28 mouse cellular contexts compared by ENCODE assay signal in the genomic region with DNA sequence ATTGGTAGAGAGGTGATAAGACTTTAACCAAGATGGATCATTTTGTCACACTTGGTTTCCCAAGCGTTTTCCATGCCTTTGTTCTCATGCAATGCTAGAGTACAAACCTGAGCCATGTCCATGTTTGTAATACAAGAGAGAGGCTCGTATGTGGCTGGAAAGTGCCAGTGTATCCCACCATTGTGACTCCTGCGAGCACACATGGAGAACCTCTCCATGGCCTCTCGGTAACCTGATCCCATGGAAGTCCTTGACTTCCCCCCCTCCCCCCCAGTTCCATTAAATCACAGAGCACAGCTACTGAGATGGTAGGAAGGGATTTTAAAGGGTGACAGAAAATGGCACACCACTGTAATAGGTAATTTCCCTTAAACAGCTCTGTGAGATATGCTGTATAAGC.
DNase-seq lines count a peak whose midpoint lies in the region; ATAC-seq lines count a peak whose summit lies in the region.
"Had no signal": no experiment of that assay in that cellular context is flagged by ENCODE, and none has a peak within 500 bp of the region (broad histone marks: within the 10 kb centered on the region; RNA-seq: fewer than 3 reads in every experiment).

No protein-coding gene starts in this region.

- H3K27me3 ChIP-seq in kidney, embryonic 14.5 days (ENCODE audit: control insufficient read depth, insufficient read depth, low read length), result no peaks in the 10 kb centered on the region
- no peaks in the 10 kb centered on the region for H3K27me3 ChIP-seq in neural tube, embryonic 12.5 days (replicated peaks)
- H3K27me3 ChIP-seq: CH12.LX; forebrain, embryonic 13.5 days; hindbrain, embryonic 12.5 days; liver, embryonic 12.5 days; midbrain, embryonic 13.5 days; stomach, embryonic 15.5 days had no signal

- no peak overlapping the region for H3K4me2 ChIP-seq in kidney, embryonic 14.5 days (replicated peaks; ENCODE audit: low read depth, low read length)
- no peak overlapping the region for H3K4me2 ChIP-seq in neural tube, embryonic 12.5 days (replicated peaks)
- H3K4me2 ChIP-seq: forebrain, embryonic 13.5 days; heart, embryonic 11.5 days; hindbrain, embryonic 12.5 days; liver, embryonic 12.5 days; midbrain, embryonic 13.5 days; stomach, embryonic 15.5 days had no signal

- peak; percentile 36 for DNase-seq in embryo, embryonic 10.5 days (ENCODE audit: low spot score)
- DNase-seq in embryo, embryonic 10 days (ENCODE audit: low spot score), result no peak
- DNase-seq in kidney, postnatal 36 days, result no peak
- DNase-seq in neural tube, embryonic 10.5 days (ENCODE audit: extremely low spot score, low spot score), result no peak
- DNase-seq: adrenal gland, postnatal 10 days; cerebellum, adult 8-10 months; cerebellum, postnatal 25 days; gastrocnemius, postnatal 25 days; heart, adult 18-20 months; heart, postnatal 36 days; layer of hippocampus, adult 9-11 months; liver, postnatal 0 days; lung, postnatal 10 days; right cerebral cortex, postnatal 25 days; thymus, postnatal 14 days had no signal

- H3K4me1 ChIP-seq in kidney, embryonic 14.5 days (ENCODE audit: control insufficient read depth, insufficient read depth, low read length), result peaks cover 8% of the 10 kb centered on the region; the same call in 1 of the 2 replicates
- 0 out of 2 replicates have a peak, but pooled peaks cover 3% of the 10 kb centered on the region for H3K4me1 ChIP-seq in neural tube, embryonic 12.5 days
- H3K4me1 ChIP-seq: forebrain, embryonic 13.5 days; hindbrain, embryonic 12.5 days; midbrain, embryonic 13.5 days; stomach, embryonic 15.5 days had no signal

- ATAC-seq in kidney, embryonic 14.5 days (ENCODE audit: low FRiP score, low TSS enrichment), result peak; percentile 60; the same call in 1 of the 2 replicates
- ATAC-seq in neural tube, embryonic 12.5 days (ENCODE audit: low FRiP score, low read depth), result 0 out of 2 replicates have a peak, but pooled peaks have one; percentile 21
- ATAC-seq in activated CD4-positive, CD25-positive, alpha-beta regulatory T cell, adult 4 months, result no peak
- ATAC-seq: forebrain, embryonic 13.5 days; hindbrain, postnatal 0 days; intestine, embryonic 16.5 days; liver, embryonic 12.5 days; liver, postnatal 0 days; midbrain, embryonic 13.5 days had no signal

- H3K36me3 ChIP-seq in kidney, embryonic 14.5 days (ENCODE audit: control insufficient read depth, insufficient read depth, low read length), result peaks cover 40% of the 10 kb centered on the region
- H3K36me3 ChIP-seq in neural tube, embryonic 12.5 days, result peaks cover 43% of the 10 kb centered on the region

- H3K9ac ChIP-seq in kidney, embryonic 14.5 days (ENCODE audit: low read depth, low read length), result no peak overlapping the region
- no peak overlapping the region for H3K9ac ChIP-seq in neural tube, embryonic 12.5 days
- H3K9ac ChIP-seq: forebrain, embryonic 13.5 days; hindbrain, embryonic 12.5 days; liver, embryonic 12.5 days; liver, postnatal 0 days; midbrain, embryonic 13.5 days; stomach, embryonic 15.5 days had no signal

- H3K9me3 ChIP-seq in kidney, embryonic 14.5 days (ENCODE audit: control insufficient read depth, low read length), result no peaks in the 10 kb centered on the region
- H3K9me3 ChIP-seq in neural tube, embryonic 12.5 days, result no peaks in the 10 kb centered on the region
- H3K9me3 ChIP-seq: forebrain, embryonic 13.5 days; hindbrain, embryonic 12.5 days; liver, embryonic 12.5 days; midbrain, embryonic 13.5 days; stomach, embryonic 15.5 days had no signal

- WGBS in kidney, embryonic 14.5 days, result 22% methylated on average over 4 of the region's 4 CpGs
- WGBS in neural tube, embryonic 12.5 days, result 61% methylated on average over 4 of the region's 4 CpGs

- no peak overlapping the region for H3K4me3 ChIP-seq in kidney, embryonic 14.5 days (ENCODE audit: low read length)
- H3K4me3 ChIP-seq in neural tube, embryonic 12.5 days, result no peak overlapping the region
- H3K4me3 ChIP-seq: forebrain, embryonic 13.5 days; hindbrain, embryonic 12.5 days; liver, embryonic 12.5 days; midbrain, embryonic 13.5 days; stomach, embryonic 15.5 days had no signal

- H3K27ac ChIP-seq in kidney, embryonic 14.5 days (ENCODE audit: low read depth, low read length), result no peak overlapping the region
- H3K27ac ChIP-seq in neural tube, embryonic 12.5 days, result no peak overlapping the region
- H3K27ac ChIP-seq: forebrain, embryonic 13.5 days; hindbrain, embryonic 12.5 days; hindbrain, postnatal 0 days; liver, embryonic 12.5 days; macrophage; midbrain, embryonic 13.5 days; stomach, embryonic 15.5 days had no signal
